Mouse (Mus musculus): ENCODE results near the gene Crybg2.

The Crybg2 gene

GRCm38 (mm10) chr4:134060135-134060865 lies at the start of gene Crybg2:
Crybg2 (plus strand) TSS chr4:134060815.
- no peak for DNase-seq (ENCODE audit: low spot score in 2 of 2)

DNA sequence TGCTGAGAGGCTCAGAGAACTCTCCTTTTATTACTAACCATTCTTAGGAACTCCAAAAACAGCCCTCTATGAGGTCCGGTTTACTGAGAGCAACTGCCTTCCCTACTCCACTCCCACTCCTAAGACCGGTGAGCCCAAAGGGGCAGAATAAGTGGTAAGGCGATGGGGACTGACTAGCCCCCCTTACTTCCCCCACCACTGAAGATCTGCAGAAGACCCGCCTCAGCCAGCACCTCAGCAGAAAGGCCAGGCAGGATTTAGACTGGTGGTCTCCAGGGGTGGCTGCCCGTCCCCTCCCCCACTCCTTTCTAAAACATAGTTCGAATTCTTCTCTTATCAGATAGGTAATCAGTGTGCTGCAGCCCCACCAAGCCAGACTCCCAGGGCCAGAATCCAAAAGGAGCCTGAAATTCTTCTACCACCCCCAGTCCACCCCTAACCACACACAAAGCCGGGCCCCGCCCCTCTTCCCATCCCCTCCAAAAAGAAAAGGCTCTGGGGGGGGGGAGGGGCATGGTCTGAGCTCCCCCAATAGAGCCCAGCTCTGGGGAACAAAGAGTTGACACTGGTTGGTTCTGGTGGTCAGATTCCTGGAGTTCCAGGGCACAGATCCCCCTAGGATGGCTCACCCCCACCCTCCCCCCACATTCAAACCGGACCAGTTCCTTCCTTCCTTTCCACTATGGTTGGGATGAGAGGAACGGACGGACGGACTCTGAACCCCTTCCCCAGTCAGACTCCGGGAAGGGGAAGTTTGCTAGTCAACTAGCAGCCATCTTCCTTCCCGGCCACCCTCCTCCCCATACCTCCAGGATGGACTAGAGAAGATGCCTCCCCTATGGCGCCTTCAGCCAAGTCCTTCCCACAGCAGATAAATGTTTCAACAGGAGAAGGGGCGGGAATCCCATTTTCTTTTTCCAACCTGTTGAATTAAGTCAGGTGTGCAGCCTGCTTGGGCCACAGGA lies 48.9 kb upstream of the Crybg2 start:
- no peak for DNase-seq (ENCODE audit: low spot score in 2 of 2)

DNA sequence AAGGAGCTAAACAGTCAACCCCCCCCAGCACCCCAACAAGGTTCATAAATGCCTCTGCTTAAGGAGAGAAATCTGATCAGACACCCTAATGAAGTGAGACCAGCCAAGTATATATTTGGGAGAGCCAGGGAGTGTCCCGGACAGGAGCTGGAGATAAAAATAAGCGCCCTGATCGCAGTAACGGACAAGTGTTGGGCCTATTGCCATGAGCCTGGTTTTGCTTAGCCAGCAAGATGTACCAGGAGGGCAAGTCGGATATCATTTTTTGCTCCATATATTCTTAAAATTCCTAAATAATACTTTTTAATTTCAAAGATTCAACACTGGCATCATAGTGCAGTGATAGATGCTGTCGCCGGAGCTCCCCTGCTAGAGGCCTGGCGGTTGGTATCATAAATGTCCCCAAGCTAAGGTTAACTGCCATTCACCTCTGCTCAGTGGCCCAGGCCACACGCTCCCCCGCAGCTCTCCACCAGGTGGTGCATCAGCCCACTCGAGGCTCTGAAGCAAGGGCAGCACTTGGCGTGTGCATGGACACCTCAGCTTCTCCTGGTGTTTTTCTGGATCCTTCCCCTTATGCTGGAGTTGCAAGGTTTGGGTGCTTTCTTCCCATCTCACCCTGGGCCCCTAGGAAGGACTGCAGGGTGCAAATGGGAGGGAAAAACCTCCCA lies 47.6 kb upstream of the Crybg2 start:
- peak in 1 of 2 experiments; percentile 20 for DNase-seq (ENCODE audit: low spot score in 2 of 2)

- no peak for DNase-seq (ENCODE audit: low spot score in 2 of 2)
Observed at GRCm38 (mm10) chr4:134016208-134016607, 44.4 kb upstream of the Crybg2 start.

DNA sequence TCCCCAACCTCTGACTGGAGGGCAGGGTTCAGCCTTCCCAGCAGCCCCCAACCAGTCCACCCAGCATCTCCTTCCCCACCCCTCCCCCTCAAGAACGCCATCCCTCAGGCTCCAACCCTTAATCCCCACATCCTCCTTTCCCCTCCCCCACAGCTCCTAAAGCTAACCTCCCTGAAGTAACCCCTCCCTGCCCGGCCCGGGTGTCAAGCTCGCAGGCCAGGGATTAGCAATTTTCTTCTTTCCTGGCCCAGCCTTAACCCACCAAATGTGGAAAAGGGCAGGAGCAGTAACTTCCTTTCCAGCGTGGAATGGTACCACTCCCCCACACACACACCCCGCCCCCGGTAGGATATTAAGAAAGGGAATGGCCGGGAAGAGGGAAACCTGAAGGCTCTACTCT lies 43.8 kb upstream of the Crybg2 start:
- DNase-seq (ENCODE audit: low spot score in 2 of 2) = no peak

DNA sequence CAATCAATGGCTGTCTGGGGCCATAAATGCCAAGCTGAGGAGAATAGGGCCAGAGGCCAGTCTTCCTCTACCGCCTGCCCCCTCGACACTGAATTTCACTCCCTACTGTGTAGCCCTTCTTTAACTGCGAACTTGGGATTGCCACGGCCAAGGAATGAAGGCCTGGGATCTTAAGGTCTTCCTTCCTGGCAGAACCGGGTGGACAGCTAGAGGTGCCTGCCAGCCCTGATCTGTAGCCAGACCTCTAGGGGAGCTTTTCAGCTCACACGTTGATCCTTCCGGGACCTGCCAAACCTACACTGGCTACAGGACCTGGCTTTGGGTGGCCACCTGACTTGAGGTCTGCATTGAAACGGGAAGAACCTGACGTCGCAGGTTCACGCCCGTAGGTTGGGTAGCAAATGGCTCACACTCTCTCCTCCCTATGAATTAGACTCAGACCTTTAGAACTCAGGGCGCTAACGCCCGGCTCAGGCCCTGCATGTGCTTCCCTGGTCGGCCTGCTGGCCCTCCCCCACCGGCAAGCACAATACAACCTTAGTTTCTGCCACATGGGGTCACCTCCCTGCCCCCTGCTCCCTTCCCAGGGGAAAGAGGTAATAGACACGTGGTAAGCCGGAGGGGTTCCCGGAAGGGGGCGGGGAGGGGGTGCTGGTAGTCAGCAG lies 43.3 kb upstream of the Crybg2 start:
- no peak for DNase-seq (ENCODE audit: low spot score in 2 of 2)

DNA sequence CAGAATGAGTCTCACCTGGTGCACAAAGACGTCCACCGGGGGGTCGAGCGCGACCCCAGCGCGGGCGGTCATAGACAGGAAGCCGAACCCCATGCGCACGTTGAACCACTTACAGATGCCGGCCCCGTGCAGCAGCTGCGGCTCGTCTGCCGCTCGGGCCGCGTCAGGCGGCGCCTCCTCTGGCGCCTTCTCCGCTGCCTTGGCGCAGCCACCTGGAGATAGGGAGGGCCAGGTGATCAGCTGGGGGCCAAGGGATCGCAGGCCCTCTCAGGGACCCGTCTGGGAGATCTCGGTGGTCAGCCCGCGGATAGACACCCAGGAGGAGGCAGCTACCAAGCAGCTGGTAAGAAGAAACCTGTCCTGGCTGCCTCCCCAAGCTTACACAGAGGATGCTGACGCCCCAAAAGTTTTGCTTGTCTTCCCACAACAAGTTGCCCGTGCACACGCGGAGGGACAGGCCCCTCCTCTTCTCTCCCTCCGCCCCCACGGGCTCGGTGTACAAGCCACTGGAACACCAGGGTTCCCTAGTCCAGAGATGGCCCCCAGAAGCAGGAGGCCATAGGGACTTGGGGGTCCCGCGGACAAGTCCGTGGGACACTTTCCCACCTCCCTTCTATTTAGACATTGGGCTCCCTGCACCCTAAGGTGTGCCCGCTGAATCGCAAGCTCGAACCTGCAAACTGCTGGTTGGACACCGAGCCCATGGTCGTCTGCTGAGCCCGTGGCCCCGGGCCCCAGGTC lies 42.4 kb upstream of the Crybg2 start:
- DNase-seq (ENCODE audit: low spot score in 2 of 2) = no peak

DNA sequence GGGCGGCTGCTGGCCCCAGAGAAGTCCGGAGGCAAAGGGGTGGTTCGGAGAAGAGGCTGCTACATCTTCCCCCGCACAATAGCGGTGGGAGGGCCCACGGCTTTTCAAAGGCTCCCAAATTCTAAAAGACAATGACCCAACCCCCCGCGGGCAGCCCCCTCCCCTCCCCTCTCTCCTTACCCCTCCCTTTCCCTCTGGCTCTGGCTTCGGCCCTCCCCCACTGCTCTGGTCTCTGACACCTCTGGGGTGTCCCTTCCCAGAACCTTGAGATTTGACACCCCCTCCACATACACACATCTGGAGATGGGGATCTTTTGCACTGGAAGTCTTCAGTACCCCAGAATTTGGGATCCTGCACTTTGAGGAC lies 41.9 kb upstream of the Crybg2 start, which contains the start of gene Lin28a:
Lin28a (minus strand) TSS at position 63 of the 367 bp plus-strand sequence.
- no peak for DNase-seq (ENCODE audit: low spot score in 2 of 2)

- DNase-seq (ENCODE audit: low spot score in 2 of 2) = no peak
Observed at GRCm38 (mm10) chr4:134019210-134019609, 41.4 kb upstream of the Crybg2 start.

DNA sequence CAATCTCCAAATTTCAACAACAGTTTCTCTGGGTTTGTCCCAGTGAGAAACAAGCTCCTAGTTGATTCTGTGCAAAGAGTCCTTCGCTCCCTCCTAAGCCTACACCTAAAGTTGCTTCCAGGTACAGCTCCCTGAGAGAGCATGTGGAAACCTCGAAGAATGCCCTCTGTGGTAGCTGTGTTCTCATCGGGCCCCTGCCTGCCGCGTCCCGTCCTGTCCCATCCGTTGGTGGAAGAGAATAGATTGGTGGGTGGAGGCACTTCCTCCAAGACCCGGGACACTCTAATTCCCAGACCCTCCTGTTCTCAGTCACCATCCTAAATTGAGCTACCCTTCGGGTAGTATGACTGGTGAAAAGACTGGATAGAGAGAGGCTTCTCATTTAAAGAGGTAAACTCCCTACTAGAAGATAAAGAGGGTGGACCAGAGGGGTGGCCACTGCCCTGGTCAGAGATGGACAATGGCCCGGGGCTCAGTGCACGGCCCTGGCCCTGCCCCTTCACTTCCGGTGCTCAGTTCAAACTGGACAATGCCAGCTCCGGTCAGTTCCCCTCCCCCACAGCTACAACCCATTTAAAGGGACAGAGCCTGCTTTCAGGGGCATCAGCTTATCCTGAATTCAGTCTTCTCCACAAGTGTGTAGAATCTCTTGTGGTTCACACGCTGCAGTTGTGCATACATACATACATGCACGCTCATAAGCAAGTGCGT lies 40.8 kb upstream of the Crybg2 start:
- no peak for DNase-seq (ENCODE audit: low spot score in 2 of 2)

GRCm38 (mm10) chr4:134020621-134021020 lies 40.0 kb upstream of the Crybg2 start:
- DNase-seq (ENCODE audit: low spot score in 2 of 2) = peak in 1 of 2 experiments; percentile 68

DNA sequence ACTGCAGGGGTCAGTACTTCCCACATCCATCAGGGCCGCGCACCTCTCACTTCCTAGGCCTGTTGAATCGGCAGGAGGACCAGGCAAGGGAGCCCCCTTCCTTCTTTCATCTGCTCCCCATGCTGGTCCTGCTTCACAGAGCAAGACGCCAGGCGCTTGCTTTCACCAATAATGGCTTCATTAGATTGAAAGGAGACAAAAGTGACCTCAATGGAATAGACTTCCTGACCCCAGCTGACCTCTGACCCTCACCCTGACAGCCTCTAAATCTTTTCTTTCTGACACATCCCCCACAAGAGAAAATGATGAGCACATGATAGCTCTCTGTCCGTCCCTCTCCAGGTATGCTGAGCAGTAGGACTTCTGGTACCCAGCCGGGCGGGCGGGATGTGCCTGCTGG lies 34.8 kb upstream of the Crybg2 start:
- no peak for DNase-seq (ENCODE audit: low spot score in 2 of 2)

DNA sequence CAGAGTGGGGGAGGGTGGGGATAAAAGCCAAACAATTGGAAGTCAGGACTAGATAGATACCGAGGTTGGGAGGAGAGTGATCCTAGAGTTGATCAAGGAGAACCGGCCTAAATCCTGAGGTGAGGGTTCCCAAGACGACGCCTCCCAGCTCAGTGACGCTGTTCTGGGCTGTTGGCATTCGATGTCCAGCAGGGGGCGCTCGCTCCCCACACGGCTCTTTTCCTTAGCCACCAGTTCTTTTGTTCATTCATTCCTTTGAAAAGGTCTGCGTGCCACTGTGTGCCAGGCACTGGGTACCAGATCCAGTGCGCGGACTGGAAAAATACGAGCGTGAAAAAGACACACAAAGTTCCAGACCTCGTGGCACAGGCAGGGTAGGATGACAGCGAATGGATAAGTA lies 24.7 kb upstream of the Crybg2 start:
- peak; percentile 58 to 89 for DNase-seq (ENCODE audit: low spot score in 2 of 2)

GRCm38 (mm10) chr4:134041317-134042123 lies 19.1 kb upstream of the Crybg2 start:
- DNase-seq (ENCODE audit: low spot score in 2 of 2) = no peak

DNA sequence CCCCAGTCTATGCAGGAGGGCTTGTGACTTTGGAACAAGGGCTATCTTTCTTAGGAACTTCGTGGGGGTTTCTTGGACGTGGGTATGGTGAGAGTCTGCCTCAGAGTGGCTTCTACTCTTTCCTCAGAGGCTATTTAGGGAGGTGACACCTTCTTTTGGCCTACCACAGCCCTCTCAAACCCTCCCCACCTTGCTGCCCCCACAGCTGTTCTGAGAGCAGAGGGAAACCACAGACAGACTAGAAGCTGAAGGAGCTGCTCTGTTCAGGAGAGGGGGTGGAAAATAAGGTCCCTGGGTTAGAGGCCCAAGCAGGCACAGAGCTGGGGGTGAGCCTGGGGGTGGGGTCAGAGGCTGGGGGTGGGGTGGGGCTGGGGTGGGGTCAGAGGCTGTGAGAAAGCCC lies 17.6 kb upstream of the Crybg2 start:
- peak in 1 of 2 experiments; percentile 27 for DNase-seq (ENCODE audit: low spot score in 2 of 2)

DNA sequence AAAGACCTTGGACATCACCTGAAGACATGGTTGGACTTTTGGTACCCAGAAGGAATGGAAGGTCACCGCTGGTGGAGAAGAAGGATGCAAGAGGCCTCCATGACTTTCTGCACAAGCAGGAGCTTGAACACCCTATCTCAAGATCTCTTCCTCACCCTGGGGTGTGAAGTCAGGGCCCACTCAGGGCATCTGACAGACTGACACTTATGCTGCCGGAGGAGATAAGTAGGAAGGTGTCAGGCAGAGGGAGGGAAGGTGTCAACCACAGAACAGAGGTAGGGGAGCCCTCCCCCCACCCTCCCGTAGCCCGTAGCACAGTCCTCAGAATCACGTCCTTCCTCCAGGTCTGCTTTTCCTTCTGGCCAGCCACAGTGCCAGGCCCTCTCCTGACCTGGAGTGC lies 13.0 kb upstream of the Crybg2 start:
- no peak for DNase-seq (ENCODE audit: low spot score in 2 of 2)

DNA sequence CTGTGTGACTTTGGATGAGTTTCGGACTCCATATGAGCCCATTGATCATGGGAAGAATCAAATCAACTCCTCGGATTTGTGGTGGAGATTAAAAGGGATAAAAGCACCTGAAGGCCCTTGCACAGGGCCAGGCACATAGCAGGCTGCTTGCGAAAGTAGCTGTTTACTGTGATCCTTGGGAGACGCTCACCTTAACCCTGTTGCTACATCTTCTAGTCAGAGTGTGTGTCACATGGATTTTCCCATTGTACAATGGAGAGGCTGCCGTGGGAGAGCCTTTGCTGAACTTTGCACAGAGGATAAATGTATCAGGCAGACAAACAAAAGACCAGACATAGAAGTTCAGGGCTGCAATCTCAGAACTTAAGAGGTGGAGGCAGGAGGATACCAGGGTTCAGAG lies 8.7 kb upstream of the Crybg2 start:
- no peak for DNase-seq (ENCODE audit: low spot score in 2 of 2)

GRCm38 (mm10) chr4:134052560-134052959 lies 8.1 kb upstream of the Crybg2 start:
- DNase-seq (ENCODE audit: low spot score in 2 of 2) = peak in 1 of 2 experiments; percentile 19

DNA sequence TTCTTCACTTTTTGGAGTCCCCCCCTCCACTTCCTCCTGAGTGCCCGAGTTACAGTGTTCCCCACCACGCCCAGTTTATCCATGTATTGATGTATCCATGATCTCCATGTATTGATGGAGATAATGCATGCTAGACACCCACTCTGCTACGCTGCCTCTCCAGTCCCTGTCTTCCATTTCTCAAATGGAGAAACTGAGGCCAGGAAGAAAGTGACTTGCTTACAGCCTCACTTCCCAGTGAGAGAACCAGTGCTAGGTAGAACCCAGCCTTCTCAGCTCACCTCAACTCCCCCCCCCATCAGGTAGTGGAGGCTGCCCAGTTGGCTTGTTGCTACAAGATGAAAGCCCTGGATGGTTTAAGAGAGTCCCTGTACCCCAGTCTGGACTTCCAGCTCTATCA lies 7.1 kb upstream of the Crybg2 start, which contains the start of gene Zfp683:
Zfp683 (plus strand) TSS at position 301 of the 400 bp plus-strand sequence.
- DNase-seq (ENCODE audit: low spot score in 2 of 2) = no peak

Measured in thymus, postnatal 10 days (tissue).